Mouse (Mus musculus) gastrocnemius, postnatal 25 days (tissue): ENCODE data around the gene Kcnk1. TPM values are rescaled to one million over a fixed set of nuclear protein-coding genes. Genes with fewer than 3 reads are reported as not detected.
A peak's percentile ranks its signal among the peaks of the same experiment; 100 is the strongest.

Experiments used
- DNase-seq: peaks from one replicate; pipeline ENCODE4 v3.0.0; 2022
- long read RNA-seq, 2 experiments: library from polyadenylated mRNA; stranded (forward); transcript quantifications; one replicate each; pipeline ENCODE4 v2.0.0; 2021
- total RNA-seq, 2 experiments: library from RNA; stranded (reverse); gene quantifications; 1 replicate in 1 of 2; 2 replicates in 1 of 2; pipeline ENCODE4 v1.2.3; 2021

Gene Kcnk1
- 1 to 10 TPM in 1 of 2 experiments, under 1 TPM in 1; 0.13 to 1.0 TPM for total RNA-seq
- long read RNA-seq, experiment 1, partial matches to known transcripts, result 0 of 3 reads
- long read RNA-seq, experiment 1, other reads (novel, unspliced or antisense), result 0 of 3 reads
- long read RNA-seq, experiment 2, partial matches to known transcripts, result 0 of 2 reads
- long read RNA-seq, experiment 2, other reads (novel, unspliced or antisense), result 0 of 2 reads

DNA sequence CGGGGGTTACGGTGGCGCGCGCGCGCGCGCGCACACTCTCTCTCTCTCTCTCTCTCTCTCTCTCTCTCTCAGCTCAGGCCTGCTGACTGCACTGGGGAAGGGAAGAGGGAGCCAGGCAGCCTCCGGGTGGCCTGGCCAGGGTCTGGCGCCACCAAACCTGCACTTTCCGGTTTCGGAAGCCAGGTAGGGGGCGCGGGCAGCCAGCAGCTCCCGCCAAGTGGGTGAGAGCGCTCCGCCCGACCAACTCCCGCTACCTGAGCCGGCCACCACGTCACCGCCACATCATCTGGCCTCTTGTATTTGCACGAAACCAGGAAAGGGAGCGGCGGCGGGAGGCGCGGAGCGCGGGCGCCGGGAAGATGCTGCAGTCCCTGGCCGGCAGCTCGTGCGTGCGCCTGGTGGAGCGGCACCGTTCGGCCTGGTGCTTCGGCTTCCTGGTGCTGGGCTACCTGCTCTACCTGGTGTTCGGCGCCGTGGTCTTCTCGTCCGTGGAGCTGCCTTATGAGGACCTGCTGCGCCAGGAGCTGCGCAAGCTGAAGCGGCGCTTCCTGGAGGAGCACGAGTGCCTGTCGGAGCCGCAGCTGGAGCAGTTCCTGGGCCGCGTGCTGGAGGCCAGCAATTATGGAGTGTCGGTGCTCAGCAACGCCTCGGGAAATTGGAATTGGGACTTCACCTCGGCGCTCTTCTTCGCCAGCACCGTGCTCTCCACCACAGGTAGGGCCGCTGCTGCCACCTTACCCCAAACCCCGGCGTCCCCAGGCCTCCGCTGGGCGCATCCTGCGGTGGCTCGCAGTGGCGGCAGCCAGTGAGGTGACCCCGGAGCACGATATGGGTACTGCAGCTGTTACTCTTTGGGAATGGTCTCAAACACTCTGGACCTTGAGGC lies at the start of gene Kcnk1:
Gene Kcnk1, plus strand, starts transcription at position 70 of the 886 bp plus-strand sequence.
- peak; percentile 11 for DNase-seq

DNA sequence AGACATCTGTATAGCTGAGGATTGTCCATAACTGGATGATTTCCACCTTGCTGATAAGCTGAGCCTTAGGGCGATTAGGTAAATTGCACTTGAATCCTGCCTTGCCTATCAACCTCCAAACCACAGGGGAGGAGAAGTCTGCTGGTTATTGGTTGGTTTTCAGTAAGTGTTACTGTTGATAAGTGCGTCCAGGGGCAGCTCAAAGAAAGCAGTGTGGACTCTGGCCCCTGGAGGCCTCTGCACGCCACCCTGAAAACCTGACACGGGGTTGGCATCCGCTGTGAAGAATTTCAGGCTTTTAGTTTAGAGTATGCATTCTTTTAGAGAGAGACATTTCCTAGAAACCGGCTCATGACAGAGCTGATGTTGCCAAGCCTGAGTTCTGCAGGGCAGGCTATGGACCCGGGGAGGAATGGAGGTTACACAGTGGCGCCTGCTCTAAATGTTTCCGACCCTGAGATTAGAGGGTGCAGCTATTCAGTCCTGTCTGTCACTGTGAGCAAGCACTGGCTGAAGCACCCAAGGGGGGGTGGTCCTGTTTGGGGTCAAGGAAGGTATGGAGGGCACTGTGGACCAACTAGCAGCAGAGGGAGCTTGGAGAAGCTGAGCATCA lies 46.2 kb upstream of the Kcnk1 start:
- no peak for DNase-seq

DNA sequence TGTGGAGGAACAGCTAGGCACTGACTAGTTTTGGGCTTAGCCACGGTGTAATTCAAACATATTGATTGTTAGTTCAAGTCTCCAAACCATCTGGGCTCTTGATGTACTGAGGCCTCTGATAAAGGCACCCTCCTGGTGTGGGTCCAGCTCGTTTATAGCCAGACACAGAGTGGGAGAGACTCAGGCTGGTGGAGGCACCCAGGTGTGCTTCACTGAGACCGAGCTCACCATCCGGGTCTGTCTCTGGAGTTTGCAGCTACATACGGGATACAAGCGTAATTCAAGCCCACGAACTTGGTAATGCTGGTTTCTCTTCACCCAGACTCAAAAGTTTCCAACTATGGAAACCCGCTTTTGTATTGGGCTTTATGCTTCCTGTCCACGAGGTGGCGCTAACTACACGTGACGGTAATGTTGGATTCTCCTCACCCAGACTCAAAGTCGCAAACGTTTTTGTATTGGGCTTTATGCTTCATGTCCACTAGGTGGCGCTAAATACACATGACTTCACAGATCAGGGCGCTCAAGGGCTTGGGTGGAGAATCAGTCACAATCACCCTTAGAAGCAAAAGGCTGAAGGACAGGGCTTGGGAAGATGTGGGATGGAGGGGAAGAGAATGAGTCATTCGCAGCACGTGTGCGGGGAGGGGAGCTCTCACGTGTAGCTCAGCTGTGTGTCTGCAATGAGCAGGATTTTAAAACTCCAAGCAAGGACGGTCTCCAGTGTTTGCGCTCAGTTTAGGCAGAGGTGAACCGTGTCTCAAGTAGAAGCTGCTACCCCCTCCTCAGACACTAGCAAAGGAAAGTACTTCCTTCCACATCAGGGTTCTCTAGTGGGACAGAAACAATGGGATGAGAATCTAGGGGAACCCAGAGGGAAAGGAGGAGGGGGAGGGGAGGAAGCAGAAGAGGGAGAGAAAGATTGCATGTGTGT lies 44.7 kb upstream of the Kcnk1 start:
- peak; percentile 48 for DNase-seq

DNA sequence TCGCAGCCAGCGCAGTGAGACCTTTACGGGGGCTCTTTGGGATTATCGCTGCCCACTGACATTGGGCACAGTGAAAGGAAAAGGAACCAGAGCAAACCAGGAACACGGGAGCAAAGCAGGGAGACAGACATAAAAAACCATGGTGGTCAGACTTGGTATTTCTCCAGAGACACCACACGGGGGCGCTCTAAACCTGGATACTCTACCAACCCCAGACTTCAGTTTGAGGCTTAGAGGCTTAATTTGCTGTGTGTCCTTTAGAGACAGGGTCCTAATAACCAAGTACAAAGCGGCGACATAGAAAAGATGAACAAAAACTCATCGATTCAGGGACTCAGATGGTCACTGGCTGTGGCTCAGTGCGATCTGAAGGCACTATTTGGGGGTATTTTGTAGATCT lies 39.3 kb upstream of the Kcnk1 start:
- no peak for DNase-seq

DNA sequence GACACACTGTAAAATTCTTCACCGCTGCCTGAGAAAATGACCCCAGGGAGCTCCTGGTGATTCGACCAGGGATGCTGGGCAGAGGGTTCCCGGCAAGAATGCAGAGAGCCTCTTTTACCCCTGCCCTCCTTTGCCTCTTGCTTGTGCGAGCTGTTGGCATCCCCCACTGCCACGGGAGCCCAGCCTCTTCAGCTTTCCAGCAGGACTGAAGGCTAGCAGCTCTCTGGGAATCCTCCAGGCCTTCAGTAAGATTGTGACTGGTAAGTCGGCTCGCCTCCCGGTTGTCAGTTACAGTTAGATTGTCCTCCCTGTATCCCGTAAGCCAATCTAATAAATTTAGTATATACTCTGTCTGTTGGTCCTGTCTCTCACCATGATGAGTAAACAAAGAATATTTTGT lies 38.2 kb upstream of the Kcnk1 start:
- no peak for DNase-seq

DNA sequence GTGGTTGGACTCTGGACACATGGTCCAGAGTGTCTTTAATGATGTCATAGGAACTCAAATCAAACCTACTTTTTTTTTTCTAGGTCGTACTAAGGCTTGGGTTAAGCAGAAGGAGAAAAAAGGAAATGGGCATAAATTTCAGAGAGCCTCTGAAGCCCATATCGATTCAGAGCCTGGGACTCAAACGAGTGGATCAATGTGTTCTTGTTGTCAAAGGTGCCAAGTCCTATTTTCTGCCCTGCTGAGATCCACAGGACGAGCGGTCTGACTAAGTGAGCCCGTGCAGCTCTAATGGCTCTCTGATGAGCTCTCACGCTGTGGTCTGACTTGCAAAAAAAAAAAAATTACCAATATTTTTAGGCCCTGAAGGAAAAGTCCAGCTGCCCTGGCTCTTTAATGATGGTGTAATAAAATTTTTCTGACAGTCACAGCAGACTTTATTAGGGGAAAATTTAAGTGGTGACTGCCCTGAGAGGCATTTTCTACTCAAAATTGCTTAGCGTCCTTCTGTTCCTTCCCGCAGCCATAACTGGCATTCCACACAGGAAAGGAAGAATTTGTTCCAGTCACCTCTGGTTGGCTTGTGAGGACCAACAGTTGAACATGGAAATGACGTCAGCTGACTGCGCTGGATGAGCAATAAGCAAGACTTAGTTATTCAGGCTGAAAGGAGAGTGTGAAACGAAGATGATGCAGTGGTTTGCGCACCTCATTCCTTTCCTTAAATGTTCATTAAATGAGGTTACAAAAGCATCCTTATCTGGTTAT lies 37.6 kb upstream of the Kcnk1 start:
- no peak for DNase-seq

DNA sequence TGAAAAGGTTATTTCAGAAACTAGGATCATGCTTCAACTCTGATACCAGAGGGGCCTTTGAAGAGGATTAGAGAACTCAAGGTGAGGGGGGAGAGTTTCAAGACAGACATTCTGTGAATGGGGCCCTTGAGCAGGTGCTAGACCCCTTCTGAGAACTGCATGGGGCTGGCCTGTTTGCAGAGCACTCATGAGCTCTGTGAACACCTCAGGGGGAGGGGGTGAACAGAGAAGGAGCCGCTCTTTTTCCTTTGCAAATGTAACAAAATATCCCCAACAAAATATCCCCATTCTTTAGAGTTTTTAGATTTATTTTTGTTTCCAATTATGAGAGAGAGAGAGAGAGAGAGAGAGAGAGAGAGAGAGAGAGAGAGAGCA lies 37.0 kb upstream of the Kcnk1 start:
- no peak for DNase-seq

DNA sequence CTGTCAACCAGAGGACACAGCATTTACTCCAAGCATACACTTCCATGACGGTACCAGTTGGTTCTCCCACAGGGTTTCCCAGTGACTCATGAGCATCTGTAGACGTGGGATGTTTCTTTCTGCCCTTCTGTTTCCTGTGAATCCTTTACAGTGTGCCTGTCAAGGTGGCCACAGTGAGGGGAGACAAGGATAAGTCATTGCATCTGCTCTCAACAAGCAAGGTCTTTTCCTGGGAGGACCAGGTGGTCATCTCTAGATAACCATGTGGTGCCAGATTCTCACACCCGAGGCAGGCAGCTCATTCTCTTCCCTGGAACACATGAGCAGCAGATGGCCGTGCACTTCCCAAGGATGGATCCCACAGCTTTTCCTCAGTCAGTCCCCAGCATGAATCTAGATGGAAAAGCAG lies 35.6 kb upstream of the Kcnk1 start:
- DNase-seq, result no peak

DNA sequence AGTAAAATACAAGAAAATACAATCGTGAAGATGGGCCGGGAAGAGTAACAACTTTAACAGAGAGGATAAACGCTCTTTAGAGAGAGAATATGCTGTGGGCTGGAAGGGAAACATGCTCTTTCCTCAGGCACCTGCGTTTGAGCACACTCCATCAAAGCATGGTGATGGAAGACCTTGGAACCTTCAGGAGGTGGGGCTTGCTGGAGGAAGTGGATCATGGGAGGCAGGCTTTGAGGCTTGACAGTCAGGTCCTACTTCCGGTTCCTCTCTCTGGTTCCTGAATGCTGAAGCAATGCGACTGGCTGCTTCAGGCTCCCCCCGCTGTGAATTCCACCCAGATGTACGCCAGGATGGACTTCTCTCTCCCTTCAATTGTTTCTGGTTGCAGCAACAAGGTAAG lies 34.9 kb upstream of the Kcnk1 start:
- no peak for DNase-seq

DNA sequence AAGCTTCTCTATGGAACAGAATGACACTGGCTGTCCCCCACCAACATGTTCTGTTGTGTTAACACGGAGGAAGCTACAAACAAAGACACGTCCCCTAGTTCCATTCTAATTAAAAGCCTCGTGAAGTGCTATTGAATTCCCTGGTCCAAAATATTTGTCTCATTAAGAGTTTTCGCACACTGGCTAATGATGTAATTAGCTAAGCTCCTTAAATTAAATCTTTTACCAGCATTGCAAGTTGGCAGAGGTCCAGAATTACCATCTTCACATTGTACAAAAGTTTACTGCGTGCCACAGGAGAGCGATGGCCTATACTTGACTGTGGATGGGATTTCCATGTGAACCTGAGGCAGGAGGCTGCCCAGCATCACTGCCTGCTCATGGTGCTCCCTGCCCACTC lies 33.2 kb upstream of the Kcnk1 start:
- no peak for DNase-seq

GRCm38 (mm10) chr8:125963807-125964211 lies 31.2 kb upstream of the Kcnk1 start:
- DNase-seq, result no peak

DNA sequence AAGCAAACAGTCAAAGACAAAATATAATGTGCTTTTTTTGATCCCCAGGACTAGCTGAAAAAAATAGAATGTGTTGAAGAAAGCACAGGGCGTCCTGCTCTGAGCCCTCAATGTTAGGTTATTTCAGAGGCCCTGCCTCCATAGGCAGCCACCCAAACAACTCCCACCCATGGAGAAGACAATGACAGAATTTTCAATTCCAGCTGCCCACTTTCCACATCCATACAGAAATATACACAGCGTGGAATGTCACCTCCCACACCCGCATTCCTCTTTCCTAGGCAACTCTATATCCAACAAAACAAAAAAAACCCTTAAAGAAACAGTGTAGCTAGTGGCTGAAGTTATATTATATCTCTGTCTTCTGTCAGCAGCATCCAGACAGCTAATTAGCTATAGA lies 23.6 kb upstream of the Kcnk1 start:
- DNase-seq, result no peak

DNA sequence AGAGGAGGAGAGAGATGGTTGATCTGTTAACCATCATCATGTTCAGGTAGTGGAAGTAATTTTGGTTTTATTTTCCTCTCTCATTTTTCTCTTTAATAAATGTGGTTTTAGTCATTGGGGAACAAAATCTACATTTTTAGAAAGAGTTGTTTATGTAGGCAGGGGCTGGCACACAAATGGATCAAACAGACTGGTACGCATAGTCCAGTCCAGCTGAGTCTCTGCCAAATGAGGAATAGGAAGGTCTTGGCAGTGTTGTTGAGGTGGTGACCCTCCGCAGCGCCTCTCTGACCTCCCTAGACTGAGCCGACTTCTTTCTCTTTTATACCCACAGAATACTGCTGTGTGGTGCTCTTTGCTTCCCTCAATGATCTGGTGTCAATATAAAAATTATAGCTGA lies 19.0 kb upstream of the Kcnk1 start:
- no peak for DNase-seq

DNA sequence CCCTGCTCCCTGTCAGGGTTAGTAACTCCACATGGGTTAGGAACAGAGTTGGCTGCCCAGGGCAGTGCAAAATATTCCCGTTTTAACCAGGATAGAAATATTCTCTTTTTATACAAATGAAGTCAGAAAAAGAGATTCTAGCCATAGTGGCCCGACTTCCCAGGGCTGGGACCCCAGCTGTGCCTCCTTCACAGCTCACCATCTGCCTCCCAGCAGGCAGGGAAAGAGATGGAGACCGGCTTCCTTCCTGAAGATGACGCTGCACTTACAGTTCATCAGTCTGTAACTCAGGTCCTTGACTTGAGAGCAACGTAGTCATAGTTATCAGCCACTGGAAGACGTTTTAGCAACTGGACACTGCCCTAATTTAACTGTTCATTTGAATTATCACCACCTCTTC lies 14.1 kb upstream of the Kcnk1 start:
- no peak for DNase-seq

DNA sequence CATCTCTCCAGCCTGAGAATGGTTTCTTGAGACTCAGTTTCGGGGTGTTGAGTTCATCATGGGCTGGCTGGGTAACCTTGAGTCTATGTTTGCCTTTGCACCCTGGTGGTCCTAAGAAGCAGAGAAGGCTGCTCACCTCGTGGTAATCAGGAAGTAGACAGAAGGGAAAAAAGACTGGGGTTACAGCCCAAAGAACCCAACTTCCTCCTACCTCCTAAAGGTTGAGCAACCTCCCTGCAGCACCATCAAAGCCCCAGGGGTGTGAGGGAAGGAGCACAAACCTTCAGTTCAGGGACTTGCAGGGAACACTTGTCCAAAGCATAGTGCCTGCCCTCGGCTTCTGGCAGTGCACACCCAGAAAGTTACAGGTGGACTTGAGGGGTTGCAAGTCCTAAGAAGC lies 11.5 kb upstream of the Kcnk1 start:
- no peak for DNase-seq

GRCm38 (mm10) chr8:125984140-125984539 lies 10.8 kb upstream of the Kcnk1 start:
- no peak for DNase-seq

GRCm38 (mm10) chr8:125985364-125985763 lies 9.6 kb upstream of the Kcnk1 start:
- DNase-seq, result no peak

DNA sequence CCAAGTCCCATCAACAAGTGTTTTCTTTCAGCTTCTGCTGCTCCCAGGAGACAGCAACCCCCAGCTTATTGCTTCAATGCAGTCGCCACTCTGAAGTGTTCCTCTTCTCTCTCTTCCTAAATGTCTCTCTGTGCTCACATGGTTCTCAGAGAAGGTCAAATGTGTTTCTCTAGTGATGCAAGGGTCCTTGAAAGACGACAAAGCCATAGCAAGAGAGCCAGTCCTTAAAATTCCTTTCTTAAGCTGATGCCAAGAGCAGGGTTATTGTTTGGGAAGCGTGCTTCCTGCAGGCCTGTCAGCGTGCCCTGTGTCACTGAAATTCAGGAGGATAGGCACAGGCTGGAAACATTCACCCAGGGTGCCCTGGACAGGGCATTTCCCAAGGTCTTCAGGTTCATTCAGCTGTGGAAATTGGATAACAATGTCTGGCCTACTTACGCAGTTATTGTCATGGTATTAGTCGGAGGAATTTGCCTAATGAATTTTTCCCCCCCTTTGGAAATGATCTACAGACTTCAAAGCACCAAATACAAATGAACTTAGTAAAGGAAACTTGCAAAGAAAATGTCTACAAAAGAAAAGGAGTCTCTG lies 7.9 kb upstream of the Kcnk1 start:
- DNase-seq, result no peak

DNA sequence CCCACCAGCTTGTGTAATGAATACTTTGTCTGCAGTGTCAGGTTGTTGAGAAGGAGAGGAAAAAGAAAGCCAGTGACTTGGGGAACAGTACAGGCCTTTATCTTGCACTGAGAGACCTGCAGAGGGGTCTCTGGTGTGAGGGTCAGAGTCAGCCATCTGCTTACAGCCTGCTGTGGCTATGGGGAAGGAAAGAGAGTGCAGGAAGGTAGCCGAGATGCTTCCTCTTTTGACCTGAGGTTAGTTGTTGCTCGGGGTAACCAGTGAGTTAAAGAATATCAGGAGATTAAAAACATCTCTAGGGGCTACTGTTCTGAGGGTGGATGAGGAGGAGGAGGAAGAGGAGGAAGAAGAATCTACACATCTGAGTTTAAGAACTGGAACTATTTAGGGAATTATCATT lies 7.0 kb upstream of the Kcnk1 start:
- no peak for DNase-seq

DNA sequence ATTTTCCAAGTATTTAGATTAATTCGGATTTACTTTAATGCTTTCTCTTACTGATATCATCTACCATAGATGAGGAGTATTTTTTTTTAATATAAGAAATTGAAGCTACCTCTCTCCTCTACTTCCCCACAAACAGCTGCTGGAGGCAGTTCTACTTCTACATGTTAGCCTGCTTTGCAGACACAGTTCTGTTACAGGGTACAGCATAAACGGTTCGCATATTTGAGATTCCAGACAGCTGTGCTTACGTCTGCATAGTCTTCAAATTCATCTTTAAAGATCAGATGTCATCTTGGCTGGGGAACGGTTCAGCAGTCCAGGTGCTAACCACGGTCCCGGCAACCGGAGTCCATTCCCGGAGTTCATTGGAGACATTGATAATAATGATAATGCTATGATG lies 1.3 kb upstream of the Kcnk1 start:
- no peak for DNase-seq
